Mouse (Mus musculus): ENCODE measurements around the gene Hoxc6. TPM values are rescaled to one million over a fixed set of nuclear protein-coding genes. Genes with fewer than 3 reads are reported as not detected.

Gene Hoxc6
- polyA plus RNA-seq, 1 experiment from 2014 or later: 12.3 TPM

GRCm38 (mm10) chr15:102980912-102981311, 17.1 kb upstream of the Hoxc6 start:
- Histone ChIP-seq H3K27me3 (ENCODE audit: control insufficient read depth, insufficient read depth, low read length) (peaks cover 24% of the 10 kb centered on the region), H3K4me1 (ENCODE audit: control insufficient read depth, insufficient read depth, low read length) (peaks cover 50% of the 10 kb centered on the region), H3K4me3 (ENCODE audit: low read length) (peak overlapping the region; percentile 77), H3K27ac (ENCODE audit: low read depth, low read length) (peak overlapping the region; percentile 96), H3K36me3 (ENCODE audit: control insufficient read depth, insufficient read depth, low read length) (no peaks in the 10 kb centered on the region; the same call in 1 of the 2 replicates), H3K9ac (ENCODE audit: low read depth, low read length) (peak overlapping the region; percentile 99), H3K4me2 (replicated peaks; ENCODE audit: low read depth, low read length) (peak overlapping the region; percentile 89), H3K9me3 (ENCODE audit: control insufficient read depth, low read length) (no peaks in the 10 kb centered on the region)
- ATAC-seq (ENCODE audit: low FRiP score, low TSS enrichment): 0 out of 2 replicates have a peak, but pooled peaks have one; percentile 7
- 0% methylated on average over 14 of the region's 14 CpGs for WGBS

- peak overlapping the region; percentile 96 for H3K27ac ChIP-seq (ENCODE audit: low read depth, low read length)
- H3K9ac ChIP-seq (ENCODE audit: low read depth, low read length): peak overlapping the region; percentile 99
- under 1% methylated on average over 88 of the region's 88 CpGs for WGBS
- no peaks in the 10 kb centered on the region; the same call in 1 of the 2 replicates for H3K36me3 ChIP-seq (ENCODE audit: control insufficient read depth, insufficient read depth, low read length)
- H3K4me3 ChIP-seq (ENCODE audit: low read length): peak overlapping the region; percentile 77
- peak overlapping the region; percentile 89 for H3K4me2 ChIP-seq (replicated peaks; ENCODE audit: low read depth, low read length)
- ATAC-seq (ENCODE audit: low FRiP score, low TSS enrichment): no peak
- peaks cover 31% of the 10 kb centered on the region for H3K27me3 ChIP-seq (ENCODE audit: control insufficient read depth, insufficient read depth, low read length)
- H3K4me1 ChIP-seq (ENCODE audit: control insufficient read depth, insufficient read depth, low read length): peaks cover 56% of the 10 kb centered on the region
- no peaks in the 10 kb centered on the region for H3K9me3 ChIP-seq (ENCODE audit: control insufficient read depth, low read length)
These were observed 16.4 kb upstream of the Hoxc6 start for GRCm38 (mm10) chr15:102981379-102982288.

- 6% methylated on average over 12 of the region's 12 CpGs for WGBS
- no peak for ATAC-seq (ENCODE audit: low FRiP score, low TSS enrichment)
- no peaks in the 10 kb centered on the region for H3K9me3 ChIP-seq (ENCODE audit: control insufficient read depth, low read length)
- no peaks in the 10 kb centered on the region; the same call in 1 of the 2 replicates for H3K36me3 ChIP-seq (ENCODE audit: control insufficient read depth, insufficient read depth, low read length)
- H3K9ac ChIP-seq (ENCODE audit: low read depth, low read length): peak overlapping the region; percentile 99
- peaks cover 61% of the 10 kb centered on the region for H3K4me1 ChIP-seq (ENCODE audit: control insufficient read depth, insufficient read depth, low read length)
- peak overlapping the region; percentile 42; the same call in 1 of the 2 replicates for H3K27ac ChIP-seq (ENCODE audit: low read depth, low read length)
- peaks cover 33% of the 10 kb centered on the region; the same call in 1 of the 2 replicates for H3K27me3 ChIP-seq (ENCODE audit: control insufficient read depth, insufficient read depth, low read length)
- peak overlapping the region; percentile 89 for H3K4me2 ChIP-seq (replicated peaks; ENCODE audit: low read depth, low read length)
- peak overlapping the region; percentile 77 for H3K4me3 ChIP-seq (ENCODE audit: low read length)
These were observed 14.3 kb upstream of the Hoxc6 start for GRCm38 (mm10) chr15:102983716-102984115.

GRCm38 (mm10) chr15:102984521-102984920, 13.5 kb upstream of the Hoxc6 start:
- ATAC-seq (ENCODE audit: low FRiP score, low TSS enrichment): no peak
- Histone ChIP-seq H3K9ac (ENCODE audit: low read depth, low read length) (peak overlapping the region; percentile 99; the same call in 1 of the 2 replicates), H3K27me3 (ENCODE audit: control insufficient read depth, insufficient read depth, low read length) (peaks cover 34% of the 10 kb centered on the region; the same call in 1 of the 2 replicates), H3K4me3 (ENCODE audit: low read length) (peak overlapping the region; percentile 77; the same call in 1 of the 2 replicates), H3K4me2 (replicated peaks; ENCODE audit: low read depth, low read length) (peak overlapping the region; percentile 89; the same call in 1 of the 2 replicates), H3K27ac (ENCODE audit: low read depth, low read length) (peak overlapping the region; percentile 67), H3K9me3 (ENCODE audit: control insufficient read depth, low read length) (no peaks in the 10 kb centered on the region), H3K36me3 (ENCODE audit: control insufficient read depth, insufficient read depth, low read length) (no peaks in the 10 kb centered on the region; the same call in 1 of the 2 replicates), H3K4me1 (ENCODE audit: control insufficient read depth, insufficient read depth, low read length) (peaks cover 58% of the 10 kb centered on the region)
- WGBS: 11% methylated on average over 10 of the region's 10 CpGs

GRCm38 (mm10) chr15:102984925-102985324, 13.1 kb upstream of the Hoxc6 start:
- Histone ChIP-seq H3K9ac (ENCODE audit: low read depth, low read length) (peak overlapping the region; percentile 99; the same call in 1 of the 2 replicates), H3K4me3 (ENCODE audit: low read length) (peak overlapping the region; percentile 77; the same call in 1 of the 2 replicates), H3K4me2 (replicated peaks; ENCODE audit: low read depth, low read length) (peak overlapping the region; percentile 89; the same call in 1 of the 2 replicates), H3K4me1 (ENCODE audit: control insufficient read depth, insufficient read depth, low read length) (peaks cover 58% of the 10 kb centered on the region), H3K27ac (ENCODE audit: low read depth, low read length) (peak overlapping the region; percentile 67), H3K27me3 (ENCODE audit: control insufficient read depth, insufficient read depth, low read length) (peaks cover 34% of the 10 kb centered on the region; the same call in 1 of the 2 replicates), H3K9me3 (ENCODE audit: control insufficient read depth, low read length) (no peaks in the 10 kb centered on the region), H3K36me3 (ENCODE audit: control insufficient read depth, insufficient read depth, low read length) (no peaks in the 10 kb centered on the region; the same call in 1 of the 2 replicates)
- 12% methylated on average over 3 of the region's 3 CpGs for WGBS
- peak; percentile 14; the same call in 1 of the 2 replicates for ATAC-seq (ENCODE audit: low FRiP score, low TSS enrichment)

- H3K27me3 ChIP-seq (ENCODE audit: control insufficient read depth, insufficient read depth, low read length): peaks cover 42% of the 10 kb centered on the region
- H3K27ac ChIP-seq (ENCODE audit: low read depth, low read length): peak overlapping the region; percentile 69
- H3K36me3 ChIP-seq (ENCODE audit: control insufficient read depth, insufficient read depth, low read length): no peaks in the 10 kb centered on the region; the same call in 1 of the 2 replicates
- 5% methylated on average over 21 of the region's 21 CpGs for WGBS
- peak overlapping the region; percentile 28; the same call in 1 of the 2 replicates for H3K9ac ChIP-seq (ENCODE audit: low read depth, low read length)
- no peaks in the 10 kb centered on the region for H3K9me3 ChIP-seq (ENCODE audit: control insufficient read depth, low read length)
- H3K4me3 ChIP-seq (ENCODE audit: low read length): no peak overlapping the region
- peaks cover 73% of the 10 kb centered on the region for H3K4me1 ChIP-seq (ENCODE audit: control insufficient read depth, insufficient read depth, low read length)
- ATAC-seq (ENCODE audit: low FRiP score, low TSS enrichment): peak; percentile 15
- peak overlapping the region; percentile 19 for H3K4me2 ChIP-seq (replicated peaks; ENCODE audit: low read depth, low read length)
These were observed 10.8 kb upstream of the Hoxc6 start for GRCm38 (mm10) chr15:102987124-102987833.

GRCm38 (mm10) chr15:102988078-102988477, 10.0 kb upstream of the Hoxc6 start:
- H3K36me3 ChIP-seq (ENCODE audit: control insufficient read depth, insufficient read depth, low read length): no peaks in the 10 kb centered on the region; the same call in 1 of the 2 replicates
- no peak overlapping the region for H3K4me2 ChIP-seq (replicated peaks; ENCODE audit: low read depth, low read length)
- 40% methylated on average over 5 of the region's 5 CpGs for WGBS
- H3K27me3 ChIP-seq (ENCODE audit: control insufficient read depth, insufficient read depth, low read length): peaks cover 40% of the 10 kb centered on the region
- no peak overlapping the region for H3K4me3 ChIP-seq (ENCODE audit: low read length)
- H3K4me1 ChIP-seq (ENCODE audit: control insufficient read depth, insufficient read depth, low read length): peaks cover 72% of the 10 kb centered on the region
- no peak overlapping the region for H3K27ac ChIP-seq (ENCODE audit: low read depth, low read length)
- H3K9ac ChIP-seq (ENCODE audit: low read depth, low read length): no peak overlapping the region
- H3K9me3 ChIP-seq (ENCODE audit: control insufficient read depth, low read length): no peaks in the 10 kb centered on the region
- ATAC-seq (ENCODE audit: low FRiP score, low TSS enrichment): no peak

- Histone ChIP-seq H3K4me1 (ENCODE audit: control insufficient read depth, insufficient read depth, low read length) (peaks cover 64% of the 10 kb centered on the region), H3K27me3 (ENCODE audit: control insufficient read depth, insufficient read depth, low read length) (peaks cover 37% of the 10 kb centered on the region), H3K9me3 (ENCODE audit: control insufficient read depth, low read length) (no peaks in the 10 kb centered on the region), H3K36me3 (ENCODE audit: control insufficient read depth, insufficient read depth, low read length) (no peaks in the 10 kb centered on the region), H3K27ac (ENCODE audit: low read depth, low read length) (peak within 1 kb of the TSS; percentile 91), H3K4me3 (ENCODE audit: low read length) (peak within 1 kb of the TSS; percentile 64), H3K9ac (ENCODE audit: low read depth, low read length) (peak within 1 kb of the TSS; percentile 88), H3K4me2 (replicated peaks; ENCODE audit: low read depth, low read length) (peak within 1 kb of the TSS; percentile 73)
- 0 out of 2 replicates have a peak, but pooled peaks have one; percentile 18 for ATAC-seq (ENCODE audit: low FRiP score, low TSS enrichment)
- WGBS: under 1% methylated on average over 58 of the region's 69 CpGs
These were observed 7.3 kb upstream of the Hoxc6 start, which contains the start of gene Hoxc8 for GRCm38 (mm10) chr15:102990461-102991397. Gene Hoxc8 (plus strand): TSS chr15:102990607.

Measured in kidney, embryonic 14.5 days (tissue).